Mouse (Mus musculus) T-helper 17 cell (primary cell): ENCODE data around the gene Cmip.

ENCODE experiments used
- in situ Hi-C, 2 experiments: fragments of 300-600 bp; cut with MboI, MseI; formaldehyde crosslinking; loops; 1 replicate in 1 of 2; 2 replicates in 1 of 2; pipeline ENCODE4 v1.15.1; 2025; ENCODE audit warnings: high pct_unique_total_duplicates in 2 of 2

Gene Cmip

DNA sequence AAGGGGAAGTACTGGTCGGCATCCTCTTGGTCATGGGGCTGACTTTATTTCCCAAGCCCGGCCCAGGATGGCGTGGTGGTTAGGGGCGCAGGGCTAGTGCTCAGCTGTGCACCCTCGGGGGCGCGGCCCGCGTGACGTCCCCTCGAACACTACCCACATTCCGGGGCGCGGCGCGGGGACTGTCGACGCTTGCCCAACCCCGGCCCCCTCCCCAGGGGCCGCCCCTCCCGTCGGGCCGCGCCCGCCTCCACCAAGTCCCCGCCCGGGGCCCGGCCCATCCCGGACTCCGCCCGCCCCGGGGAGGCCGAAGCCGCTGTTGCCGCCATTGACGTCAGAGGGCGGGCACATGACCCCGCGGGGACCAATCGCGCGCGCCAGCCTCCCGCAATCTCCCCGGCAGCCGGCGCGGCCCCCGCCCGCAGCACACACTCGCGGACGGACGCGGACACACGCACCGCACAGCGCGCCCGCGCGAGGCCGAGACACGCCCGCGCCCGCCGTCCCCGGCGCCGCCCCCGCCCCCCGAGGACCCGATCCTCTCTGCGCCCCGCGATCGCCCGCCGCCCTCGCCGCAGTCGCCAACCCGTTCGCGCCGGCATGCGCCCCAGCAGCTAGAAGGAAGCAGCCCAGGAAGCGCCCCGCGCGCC lies 449 bp upstream of the Cmip start:
- in situ Hi-C loops = loop anchor here in 1 of 2 experiments (10.0 kb wide), 1 partner anchor 1378 kb away; no protein-coding TSS in a partner anchor

DNA sequence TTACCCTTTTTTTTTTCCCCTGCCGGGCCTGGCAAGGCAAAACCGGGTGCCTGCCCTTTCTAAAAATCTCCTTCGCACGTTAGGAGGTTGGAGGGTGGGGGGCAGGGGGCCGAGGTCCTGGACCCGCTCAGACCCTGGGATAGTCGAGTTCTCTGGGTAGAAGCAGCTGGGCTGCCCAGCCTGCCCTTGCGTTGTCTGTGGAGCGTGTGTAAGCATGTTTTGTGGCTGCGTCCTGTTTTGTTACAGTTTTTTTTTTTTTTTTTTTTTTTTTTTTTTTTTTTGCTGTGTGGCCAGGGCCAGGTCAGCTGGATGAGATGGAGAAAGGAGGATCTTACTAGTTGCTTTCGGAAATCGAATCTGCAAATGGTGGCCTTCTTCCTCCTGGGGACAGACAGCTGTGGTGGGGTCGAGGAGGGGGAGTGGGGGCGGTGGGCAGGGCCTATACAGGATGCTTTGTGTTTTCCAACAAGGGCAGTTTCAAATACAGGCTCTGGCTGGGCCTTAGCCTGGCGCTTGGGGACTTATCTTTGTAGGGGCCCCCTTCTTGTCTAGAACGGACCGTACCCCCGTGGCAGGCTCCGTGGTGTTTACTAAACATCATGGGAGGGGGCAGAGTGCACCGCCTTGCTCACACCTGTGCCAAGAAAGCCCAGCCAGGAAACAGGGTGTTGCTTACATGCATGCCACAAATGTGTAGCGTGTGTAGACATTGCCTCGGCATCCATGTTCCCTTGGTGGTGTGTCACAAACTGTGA lies 1.1 kb downstream of the Cmip start:
- in situ Hi-C loops = loop anchor here in 1 of 2 experiments (10.0 kb wide), 1 partner anchor 1377 kb away; no protein-coding TSS in a partner anchor

DNA sequence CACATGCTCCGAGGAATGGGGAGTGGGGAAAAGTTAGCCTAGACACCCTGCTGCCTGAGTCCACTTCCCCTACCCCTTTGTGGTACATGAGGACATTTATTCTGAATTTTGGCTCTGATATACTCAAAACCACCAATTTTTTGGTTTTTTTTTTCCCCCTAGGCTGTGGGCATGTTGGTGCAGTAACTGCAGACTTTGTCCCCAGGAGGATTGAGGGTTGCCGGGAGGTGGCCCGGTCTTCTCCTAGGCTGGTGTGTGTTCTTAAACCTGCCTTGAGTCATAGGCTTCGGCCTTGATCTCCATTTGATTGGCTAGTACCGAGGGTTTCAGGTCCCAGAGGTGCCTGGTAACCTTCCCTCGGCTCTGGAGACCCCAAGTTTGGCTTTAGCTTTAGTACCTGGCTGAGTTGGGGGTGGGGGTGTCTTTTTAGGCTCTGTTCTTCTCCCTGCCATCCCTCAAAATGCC lies 1.7 kb downstream of the Cmip start:
- in situ Hi-C loops = loop anchor here in 1 of 2 experiments (10.0 kb wide), 1 partner anchor 1376 kb away; no protein-coding TSS in a partner anchor

DNA sequence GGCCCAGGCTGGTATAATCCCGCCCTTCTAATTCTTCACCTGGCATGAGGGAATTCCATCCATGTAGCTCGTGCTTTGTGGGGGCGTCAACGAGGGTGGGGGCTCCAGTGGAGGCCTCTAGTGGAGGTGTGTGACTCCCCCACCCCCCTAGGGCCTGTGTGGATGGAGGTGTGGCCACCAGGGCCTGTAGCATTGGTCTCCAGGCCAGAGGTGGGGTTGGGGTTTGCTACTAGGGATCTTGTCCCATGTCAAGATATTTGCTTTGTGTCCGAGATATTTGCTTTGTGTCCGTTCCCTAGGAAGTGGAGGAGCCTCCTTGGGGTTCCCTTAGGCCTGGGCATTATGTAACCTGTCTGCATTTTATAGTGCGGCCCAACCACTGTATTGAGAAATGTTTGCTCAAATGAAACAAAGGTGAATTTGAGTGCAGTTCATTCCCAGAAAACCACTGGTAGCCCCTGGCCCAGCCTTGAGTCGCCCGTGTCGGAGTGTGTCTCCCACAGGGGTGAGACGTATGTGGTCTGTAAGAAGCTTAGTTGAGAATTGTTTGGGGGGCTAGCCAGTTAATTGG lies 2.7 kb downstream of the Cmip start:
- in situ Hi-C loops = loop anchor here in 1 of 2 experiments (10.0 kb wide), 1 partner anchor 1375 kb away; no protein-coding TSS in a partner anchor

DNA sequence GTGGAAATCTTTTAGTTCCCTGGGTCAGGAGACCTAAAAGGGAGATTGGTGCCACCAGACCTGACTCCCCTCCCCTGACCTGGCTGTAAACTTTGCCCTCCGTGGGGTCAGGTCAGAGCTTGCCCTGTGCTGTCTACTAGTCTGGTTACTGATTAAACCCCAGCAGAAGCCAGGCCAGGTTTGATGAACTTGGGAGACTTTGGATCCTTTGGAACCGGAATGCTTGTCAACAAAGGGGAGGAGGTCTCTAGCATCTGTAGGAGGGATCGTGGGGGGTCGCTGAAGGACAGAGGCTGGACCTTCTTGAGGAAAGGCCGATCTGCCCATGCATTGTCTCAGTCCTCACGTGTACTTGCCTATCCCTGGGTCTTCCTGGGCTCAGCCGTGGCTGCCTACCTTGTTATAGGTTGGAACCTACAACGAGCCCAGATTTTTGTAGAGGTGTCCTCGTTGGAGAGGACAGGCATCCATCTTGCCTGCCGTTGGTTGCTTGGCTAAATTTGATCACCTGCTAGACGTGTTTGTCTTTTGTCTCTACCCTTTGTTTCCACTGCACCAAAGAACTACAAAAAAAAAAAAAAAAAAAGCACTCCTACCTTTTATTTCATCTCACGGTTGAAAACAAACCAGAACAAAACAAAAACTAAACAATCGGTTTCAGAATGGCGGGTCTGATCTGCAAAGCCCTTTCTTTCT lies 3.5 kb downstream of the Cmip start:
- in situ Hi-C loops = no loop called here

DNA sequence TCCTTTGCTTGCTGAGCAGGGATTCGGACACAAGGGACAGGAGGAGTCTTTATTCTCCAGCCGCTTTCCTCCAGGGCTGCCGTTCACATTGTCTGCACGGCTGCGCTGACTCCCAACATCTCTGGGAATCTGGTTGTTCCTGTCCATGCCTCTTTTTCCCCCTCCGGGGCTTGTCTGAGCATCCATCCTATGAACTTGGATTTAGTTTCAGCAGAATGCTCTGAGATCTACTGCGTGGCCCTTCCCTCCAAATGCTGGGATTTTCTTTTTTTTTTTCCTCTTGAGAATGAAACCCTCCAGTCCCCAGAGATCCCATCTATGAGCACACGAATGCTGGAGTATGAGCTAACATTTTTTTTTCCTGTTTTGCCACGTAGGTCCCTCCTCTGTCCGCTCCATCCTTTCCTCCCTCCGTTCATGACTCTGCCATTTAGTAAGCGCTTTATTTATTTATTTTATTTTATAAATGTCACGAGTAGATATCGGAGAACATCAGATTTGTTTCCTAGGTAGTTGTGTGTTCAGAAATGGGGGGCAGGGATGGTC lies 4.1 kb downstream of the Cmip start:
- in situ Hi-C loops = no loop called here

DNA sequence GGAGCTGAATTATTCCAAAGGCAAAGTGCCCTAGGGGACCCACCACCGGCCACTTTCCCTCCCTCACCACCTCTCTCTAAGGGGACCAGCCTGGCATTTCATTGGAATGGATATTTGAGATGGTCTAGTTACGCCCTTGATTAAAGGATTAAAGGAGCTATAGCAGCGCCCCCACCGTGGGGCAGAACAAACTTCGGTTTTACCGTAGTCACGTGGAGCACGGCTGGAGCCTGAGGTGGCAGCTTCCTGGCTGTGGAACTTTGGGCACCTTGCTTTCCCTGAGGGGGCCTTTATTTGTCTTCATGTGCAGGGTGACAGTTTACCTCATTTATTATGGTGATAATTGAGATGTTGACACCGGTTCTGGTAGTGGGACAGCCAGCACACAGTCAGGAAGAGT lies 4.8 kb downstream of the Cmip start:
- in situ Hi-C loops = no loop called here

DNA sequence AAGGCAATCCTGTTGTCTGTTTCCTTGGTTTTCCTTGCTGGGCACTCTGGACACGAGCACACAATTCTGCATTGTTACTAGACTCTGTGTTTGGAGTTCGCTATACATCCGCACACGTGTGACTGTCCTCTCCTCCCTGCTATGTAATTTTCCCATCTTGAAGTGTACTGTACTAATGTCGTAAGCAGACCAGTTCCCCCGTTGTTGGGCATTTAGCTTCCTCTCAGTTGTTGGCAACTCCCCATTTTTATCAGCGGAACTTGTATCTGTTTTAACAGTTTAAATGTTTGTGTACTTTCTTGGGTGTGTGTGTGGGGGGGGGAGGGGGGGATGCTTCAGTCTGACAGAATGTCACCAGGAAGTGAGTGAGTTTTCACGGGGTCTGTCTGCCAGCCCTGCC lies 5.8 kb downstream of the Cmip start:
- in situ Hi-C loops = no loop called here

DNA sequence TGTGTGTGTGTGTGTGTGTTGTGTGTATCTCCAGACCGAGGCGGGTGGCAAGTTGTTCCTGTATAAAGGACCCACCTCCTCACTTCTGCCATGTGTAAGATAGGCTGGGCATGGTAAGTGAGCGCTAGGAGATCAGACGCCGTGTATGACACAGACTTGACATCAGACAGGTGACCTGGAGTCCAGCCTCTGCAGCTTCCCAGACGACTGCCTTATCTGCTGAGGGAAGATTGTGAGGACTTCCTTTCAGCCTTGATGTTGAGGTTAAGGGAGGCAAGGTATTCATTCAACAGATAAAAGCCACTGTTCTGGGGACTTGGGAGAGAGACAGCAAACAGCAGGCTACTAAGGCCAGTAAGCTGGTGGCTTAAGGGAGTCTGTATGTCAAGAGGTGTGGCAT lies 6.6 kb downstream of the Cmip start:
- in situ Hi-C loops = no loop called here

DNA sequence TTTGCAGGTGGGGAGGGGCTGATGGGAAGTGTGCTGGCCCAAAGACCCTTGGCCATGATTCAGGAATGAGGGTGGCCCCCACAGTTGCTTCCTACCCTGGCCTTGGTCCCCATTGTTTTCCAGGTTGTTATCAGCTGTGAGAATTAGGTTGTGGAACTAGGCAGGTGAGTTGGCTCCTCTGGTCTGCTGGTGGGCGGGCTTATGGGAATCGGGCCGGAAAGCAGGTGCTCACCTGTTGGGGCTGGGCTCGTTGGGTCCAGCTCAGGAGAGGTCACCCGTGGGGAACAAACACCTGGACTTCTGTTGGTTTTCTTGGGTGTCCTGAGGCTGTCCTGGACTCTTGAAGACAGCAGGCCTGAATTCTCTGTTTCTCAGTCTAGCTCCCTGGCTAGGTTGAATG lies 8.2 kb downstream of the Cmip start:
- in situ Hi-C loops = no loop called here

DNA sequence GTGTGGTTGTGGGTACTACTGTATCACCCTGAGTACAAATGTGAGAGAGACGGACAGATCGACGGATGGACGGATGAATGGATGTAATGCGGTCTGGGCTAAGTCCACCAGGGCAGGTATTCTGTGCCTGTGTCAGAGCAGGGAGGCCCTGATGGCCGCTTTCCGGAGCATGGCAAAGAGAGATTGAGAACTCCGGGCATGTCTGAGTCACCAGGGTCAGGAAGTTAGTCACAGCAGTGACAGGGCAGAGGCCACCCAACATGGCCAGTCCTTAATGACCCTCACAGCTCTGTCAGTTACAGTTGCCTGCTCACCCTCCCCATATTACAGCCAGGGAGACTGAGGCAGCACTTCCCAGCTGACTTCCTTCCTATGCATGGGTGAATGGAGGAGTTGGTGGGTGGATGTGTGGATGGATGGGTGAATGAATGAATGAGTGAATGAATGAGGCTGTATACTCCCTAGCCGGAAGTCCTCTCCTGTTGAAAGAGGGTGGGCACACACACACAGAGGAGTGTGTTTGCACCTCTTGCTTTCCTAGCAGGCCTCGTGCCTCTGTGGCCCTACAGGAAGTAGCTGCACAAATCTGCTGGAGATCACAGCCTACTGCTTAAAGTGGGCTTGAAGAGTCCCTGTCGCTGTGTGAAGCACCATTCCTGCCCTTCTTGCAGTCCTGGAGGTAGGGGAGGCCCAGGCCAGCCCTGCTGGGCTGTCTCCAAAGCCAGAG lies 10.7 kb downstream of the Cmip start:
- in situ Hi-C loops = no loop called here

DNA sequence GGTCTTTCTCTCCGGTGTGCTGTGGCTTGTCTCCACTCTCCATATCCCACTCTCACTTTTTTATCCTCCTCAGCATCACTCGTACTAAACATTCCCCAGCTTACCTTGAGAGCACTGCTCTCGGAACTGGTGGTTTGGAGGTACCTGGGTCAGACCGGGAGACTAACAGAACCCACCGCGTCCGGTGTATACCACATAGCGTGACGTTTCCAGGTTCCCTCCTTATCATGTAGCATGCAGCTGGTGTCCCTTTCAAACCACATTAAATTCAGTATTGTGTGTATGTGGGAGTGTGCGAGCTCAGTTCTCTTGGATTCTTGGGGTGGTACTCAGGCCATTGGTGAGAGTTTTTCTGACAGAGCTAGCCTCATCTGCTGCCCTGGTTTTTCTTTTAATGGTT lies 21.4 kb downstream of the Cmip start:
- in situ Hi-C loops = no loop called here

DNA sequence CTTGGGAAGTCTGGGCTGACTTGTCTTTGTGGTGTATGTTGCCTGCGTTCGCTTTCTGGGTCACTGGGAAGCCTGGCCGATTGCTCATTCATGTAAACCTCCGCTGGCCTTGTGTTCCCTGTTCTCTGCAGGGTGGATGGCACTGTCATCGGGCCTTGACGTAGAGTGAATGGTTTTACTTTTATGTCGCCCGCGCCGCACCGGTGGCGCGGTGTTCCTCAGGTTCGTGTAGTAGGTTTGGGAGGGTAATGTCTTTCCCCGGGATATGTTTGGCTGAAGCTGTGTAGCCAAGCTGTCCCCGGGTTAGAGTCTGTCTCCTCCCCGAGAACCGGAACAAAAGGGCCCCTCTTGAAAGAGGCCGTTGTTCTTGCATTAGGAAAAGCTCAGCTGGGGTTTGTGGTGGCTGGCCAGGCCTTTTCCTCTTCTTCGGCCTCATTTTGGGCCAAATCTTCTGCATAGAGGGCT lies 21.8 kb downstream of the Cmip start:
- in situ Hi-C loops = no loop called here

DNA sequence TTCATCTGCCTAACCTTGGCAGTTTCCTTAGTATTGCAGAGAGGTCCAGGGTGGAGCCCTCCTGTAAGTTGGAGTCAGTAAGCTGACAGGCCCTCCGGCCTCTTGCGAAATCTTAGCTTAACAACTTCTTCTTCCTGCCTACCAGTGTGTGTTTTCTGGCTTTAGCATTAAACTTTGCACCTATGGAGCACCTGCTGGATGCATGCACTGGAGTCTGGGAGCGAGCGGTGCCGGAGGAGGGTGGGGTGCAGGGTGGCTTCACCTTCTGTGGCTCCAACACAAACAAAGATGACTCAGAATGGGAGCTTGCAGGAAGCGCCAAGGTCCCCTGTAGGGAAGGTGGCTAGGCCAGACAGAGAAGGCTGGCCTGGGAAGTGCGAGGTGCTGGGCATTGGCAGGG lies 23.6 kb downstream of the Cmip start:
- in situ Hi-C loops = no loop called here

DNA sequence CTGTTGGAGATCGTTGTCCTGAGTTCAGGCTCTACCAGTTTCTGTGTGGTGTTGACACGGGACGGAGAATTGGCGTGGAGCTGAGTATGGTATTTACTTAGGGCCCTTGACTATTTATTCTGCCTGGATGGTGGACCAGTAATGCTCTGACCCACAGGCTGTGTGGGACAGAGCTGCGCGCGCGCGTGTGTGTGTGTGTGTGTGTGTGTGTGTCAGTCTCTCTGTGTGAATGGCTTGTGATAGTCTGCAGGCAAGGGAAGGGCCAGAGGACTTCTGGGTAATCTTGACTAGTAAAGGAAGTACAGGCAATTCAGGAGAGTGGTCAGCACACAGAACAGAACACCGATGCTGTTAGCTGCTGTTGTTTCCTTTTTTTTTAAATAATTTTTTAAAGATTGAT lies 24.8 kb downstream of the Cmip start:
- in situ Hi-C loops = no loop called here

DNA sequence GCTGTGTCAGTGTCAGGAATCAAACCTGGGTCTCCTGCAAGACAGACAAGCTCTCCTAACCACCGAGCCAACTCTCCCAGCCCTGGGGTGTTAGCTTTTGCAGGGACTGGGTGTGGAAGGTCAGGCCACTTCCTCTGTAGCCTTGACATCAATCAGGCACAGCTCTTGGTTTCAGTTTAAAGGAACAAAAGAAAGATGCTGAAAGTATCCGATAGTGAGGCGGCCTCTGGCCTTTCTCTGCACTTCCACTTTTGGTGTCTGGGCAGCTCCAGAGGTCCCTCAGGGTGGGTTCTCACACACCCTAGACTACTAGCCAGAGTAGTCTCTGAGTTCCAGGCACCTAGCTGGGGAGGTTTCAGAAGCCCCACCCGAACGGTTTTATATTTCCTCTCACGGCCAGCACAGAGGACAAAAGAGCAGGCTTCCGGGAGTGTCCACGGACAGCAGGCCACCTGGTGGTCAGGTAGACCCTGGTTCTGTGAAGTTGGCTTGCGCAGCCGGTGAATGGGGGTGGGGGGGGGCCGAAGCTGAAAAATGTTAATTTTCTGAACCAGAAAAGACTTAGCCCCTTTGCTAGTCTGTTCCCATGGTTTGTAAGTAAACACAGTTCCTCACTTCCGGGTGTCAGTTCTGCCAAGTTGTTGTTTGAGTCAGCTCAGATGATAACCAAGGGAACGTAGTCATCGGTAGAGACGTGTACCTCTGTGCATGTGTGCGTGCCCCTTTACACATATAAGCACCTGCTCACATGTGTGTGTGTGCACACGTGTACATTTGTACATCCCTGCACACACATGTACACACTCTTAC lies 25.5 kb downstream of the Cmip start:
- in situ Hi-C loops = no loop called here

DNA sequence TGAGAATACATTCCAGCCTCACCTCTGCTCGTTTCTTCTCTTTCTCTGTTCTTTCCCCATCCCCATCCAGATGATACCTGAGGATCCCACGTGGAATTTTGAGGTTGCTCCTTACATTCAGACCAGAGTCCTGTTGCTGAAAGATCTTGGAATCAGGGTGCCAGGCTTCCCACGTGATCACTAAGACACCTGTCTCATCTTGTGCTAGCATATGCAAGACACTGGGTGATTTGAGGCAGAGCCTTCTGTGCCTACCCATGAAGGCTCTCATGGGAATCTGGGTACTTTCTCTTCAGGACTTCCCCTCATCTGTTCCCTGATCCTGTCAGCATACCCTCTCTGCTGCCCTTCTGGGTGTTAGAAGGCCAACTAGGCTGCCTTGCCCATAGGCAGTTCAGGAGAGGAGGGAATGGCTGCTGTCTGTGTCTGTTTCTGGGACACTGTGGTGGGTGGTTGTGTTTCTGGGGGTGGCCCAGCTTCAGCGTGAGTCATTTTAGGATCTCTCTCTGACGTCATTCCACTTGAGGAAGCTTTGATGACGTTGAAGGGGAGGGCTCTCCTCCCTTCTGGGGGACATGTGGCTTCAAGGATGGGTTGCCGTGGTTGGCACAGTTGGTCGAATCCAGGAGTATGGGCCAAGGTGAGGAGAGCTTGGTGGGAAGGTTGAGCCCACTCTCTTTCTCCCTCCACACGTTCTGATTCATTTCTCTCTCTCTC lies 28.1 kb downstream of the Cmip start:
- in situ Hi-C loops = no loop called here

DNA sequence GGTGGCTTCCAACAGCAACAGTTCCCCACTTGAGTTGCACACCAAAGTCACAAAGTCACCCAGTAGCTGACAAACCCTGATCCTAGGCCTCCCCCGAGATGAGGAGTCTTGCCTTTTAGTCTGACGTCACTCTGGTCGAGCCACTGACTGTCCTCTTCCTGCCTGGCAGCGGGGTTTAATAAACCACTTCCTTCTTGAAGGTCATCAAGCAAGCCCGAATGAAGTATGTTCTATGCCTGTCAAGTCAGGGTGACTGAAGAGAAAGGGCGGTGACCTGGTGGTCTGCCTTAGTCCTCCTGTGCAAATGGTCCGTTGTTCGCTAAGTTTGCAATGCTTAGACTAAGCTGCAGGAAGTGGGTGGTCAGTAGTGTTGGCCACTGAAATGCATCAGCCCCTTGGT lies 31.1 kb downstream of the Cmip start:
- in situ Hi-C loops = no loop called here

DNA sequence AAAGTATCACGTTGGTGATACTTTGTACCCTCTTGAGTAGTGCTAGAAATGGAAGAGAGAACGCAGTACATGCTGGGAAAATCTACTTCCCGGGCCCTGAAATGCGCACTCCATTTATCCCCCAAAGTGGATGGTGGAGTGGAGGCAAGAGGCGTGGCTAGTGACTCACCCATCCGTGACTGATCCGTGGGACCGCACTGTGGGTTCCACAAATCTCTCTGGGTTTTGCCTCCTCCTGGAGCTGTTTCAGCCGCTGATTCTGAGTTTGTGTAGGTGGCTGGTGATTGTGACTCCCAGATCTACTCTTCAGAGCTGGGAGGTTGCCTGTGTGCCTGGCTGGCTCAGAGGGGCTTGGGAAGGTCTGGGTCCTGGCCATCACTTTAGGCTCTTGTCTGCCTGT lies 32.2 kb downstream of the Cmip start:
- in situ Hi-C loops = no loop called here
